Mouse (Mus musculus) testis, adult 2 months (tissue): Measurements from ENCODE around the gene Vipas39. TPM values are rescaled to one million over a fixed set of nuclear protein-coding genes. Genes with fewer than 3 reads are reported as not detected.
A peak's percentile ranks its signal among the peaks of the same experiment; 100 is the strongest.

ENCODE experiments used
- H3K27ac ChIP-seq: fragments of 200-500 bp; 2 replicates; pipeline ENCODE4 v1.5.1; 2012; ENCODE audit warnings: low read depth, low read length; ENCODE audit not compliant: control insufficient read depth, insufficient read depth
- H3K27me3 ChIP-seq: fragments of 200-500 bp; 2 replicates; pipeline ENCODE4 v1.6.1; 2012; ENCODE audit warnings: mild to moderate bottlenecking, low read length, moderate library complexity; ENCODE audit not compliant: control insufficient read depth, insufficient read depth
- H3K36me3 ChIP-seq: fragments of 200-500 bp; 2 replicates; pipeline ENCODE4 v1.6.1; 2012; ENCODE audit warnings: mild to moderate bottlenecking, low read length; ENCODE audit not compliant: control insufficient read depth, insufficient read depth
- H3K4me1 ChIP-seq: fragments of 200-500 bp; 2 replicates; pipeline ENCODE4 v1.6.1; 2012; ENCODE audit warnings: low read length; ENCODE audit not compliant: control insufficient read depth, insufficient read depth
- H3K4me3 ChIP-seq: fragments of 200-500 bp; 2 replicates; pipeline ENCODE4 v1.5.1; 2012; ENCODE audit warnings: low read depth, mild to moderate bottlenecking, low read length, moderate library complexity, mixed read lengths; ENCODE audit not compliant: control insufficient read depth
- CTCF ChIP-seq: fragments of 200-500 bp; IDR thresholded peaks from 2 replicates; pipeline ENCODE4 v1.5.1; 2012; ENCODE audit warnings: low read depth, mild to moderate bottlenecking, inconsistent platforms, low read length, moderate library complexity; ENCODE audit not compliant: control insufficient read depth, insufficient read depth, insufficient replicate concordance
- POLR2A ChIP-seq: fragments of 200-500 bp; IDR thresholded peaks from 2 replicates; pipeline ENCODE4 v1.6.1; 2012; ENCODE audit warnings: low read depth, mild to moderate bottlenecking, inconsistent platforms, low read length, moderate library complexity; ENCODE audit not compliant: control insufficient read depth
- polyA plus RNA-seq: library from polyadenylated mRNA; depleted of rRNA; stranded (reverse); fragments of >200 nt; gene quantifications from 2 replicates; pipeline ENCODE4 v1.2.3, GENCODE M21; 2012

Vipas39 gene
- polyA plus RNA-seq, 1 experiment, result 19.8 TPM

DNA sequence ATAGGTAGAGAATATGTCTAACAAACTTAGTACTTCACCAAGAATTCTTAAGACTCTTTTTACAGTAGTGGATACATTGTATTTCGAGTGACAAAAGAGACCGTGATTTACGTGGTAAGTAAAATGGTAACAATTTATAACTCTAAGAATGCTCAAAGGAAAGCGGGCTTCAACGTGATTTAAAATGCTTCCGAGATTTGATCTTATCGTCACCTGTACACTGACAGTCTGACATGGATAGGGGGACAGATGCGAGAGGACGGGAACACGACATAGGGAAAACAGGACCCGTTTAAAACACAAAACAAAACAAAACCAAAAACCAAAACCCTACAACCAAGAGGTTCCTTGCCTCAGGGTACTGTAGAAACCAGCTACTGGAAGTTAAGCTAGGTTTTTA lies 612 bp downstream of the Vipas39 start:
- Histone ChIP-seq H3K27me3 (no peaks in the 10 kb centered on the region), H3K27ac (peak overlapping the region; percentile 98), H3K4me3 (peak overlapping the region; percentile 100), H3K36me3 (peaks cover 3% of the 10 kb centered on the region), H3K4me1 (peaks cover 5% of the 10 kb centered on the region)
- TF ChIP-seq POLR2A, result no peak
- TF ChIP-seq CTCF, result no peak

DNA sequence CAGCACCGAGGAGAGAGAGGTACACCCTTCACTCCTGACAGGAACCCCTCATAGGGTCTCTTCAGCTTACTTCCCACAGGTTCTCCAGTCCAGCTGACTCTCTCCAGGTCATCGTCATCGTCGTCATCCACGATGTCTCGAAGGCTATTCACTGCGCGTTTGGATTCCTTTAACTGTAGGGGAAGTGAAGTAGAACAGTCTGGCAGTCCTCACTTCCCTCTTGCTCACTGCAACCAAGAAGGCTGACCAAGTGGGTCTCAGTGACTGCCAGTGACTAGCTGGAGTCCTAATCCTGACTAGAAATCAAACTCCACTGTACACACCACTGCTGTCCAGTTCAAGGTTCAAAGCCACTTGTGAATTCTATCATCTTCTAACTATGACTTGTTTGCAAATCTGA lies 5.5 kb downstream of the Vipas39 start:
- TF ChIP-seq CTCF (no peak), POLR2A (no peak)
- Histone ChIP-seq H3K4me1 (no peaks in the 10 kb centered on the region), H3K36me3 (peaks cover 6% of the 10 kb centered on the region), H3K4me3 (no peak overlapping the region), H3K27me3 (no peaks in the 10 kb centered on the region), H3K27ac (no peak overlapping the region)

DNA sequence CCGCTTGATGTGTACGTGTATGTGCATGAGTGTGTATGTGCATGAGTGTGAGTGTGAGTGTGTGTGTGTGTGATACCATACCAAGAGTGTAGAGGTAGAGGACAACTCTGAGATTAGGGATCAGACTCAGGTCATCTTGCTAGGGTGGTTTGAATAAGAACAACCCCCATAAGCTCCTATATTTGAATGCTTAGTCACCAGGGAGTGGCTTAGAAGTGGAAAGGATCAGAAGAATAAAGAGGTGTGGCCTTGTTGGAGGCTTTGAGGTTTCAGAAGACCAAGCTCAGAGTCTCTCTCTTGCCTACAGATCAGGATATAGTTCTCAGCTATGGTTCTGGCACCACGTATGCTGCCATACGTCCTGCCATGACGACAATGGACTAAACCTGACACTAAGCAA lies 9.4 kb downstream of the Vipas39 start:
- Histone ChIP-seq H3K4me3 (no peak overlapping the region), H3K36me3 (peaks cover 6% of the 10 kb centered on the region), H3K27ac (no peak overlapping the region), H3K4me1 (no peaks in the 10 kb centered on the region), H3K27me3 (no peaks in the 10 kb centered on the region)
- no peak for TF ChIP-seq CTCF
- TF ChIP-seq POLR2A, result no peak

DNA sequence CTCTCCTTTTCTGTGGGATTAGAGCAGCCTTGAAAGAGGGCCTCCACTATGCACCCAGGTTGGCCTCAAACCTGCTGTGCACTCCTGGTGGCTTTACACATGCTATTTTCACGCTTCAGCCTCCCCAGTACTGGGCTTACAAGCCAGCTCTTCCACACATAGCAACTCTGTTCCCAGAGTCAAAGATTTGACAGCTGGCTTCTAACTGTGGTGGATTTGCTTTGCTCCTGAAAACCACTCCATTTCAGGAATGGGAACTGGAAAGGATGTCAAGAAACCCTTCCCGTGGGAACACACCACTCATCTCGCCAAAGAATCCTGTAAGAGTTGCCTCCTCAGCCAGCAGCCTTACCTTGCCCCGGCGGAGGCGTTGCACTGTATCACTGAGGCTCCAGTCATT lies 12.2 kb downstream of the Vipas39 start:
- H3K4me3 ChIP-seq, result no peak overlapping the region
- no peaks in the 10 kb centered on the region for H3K27me3 ChIP-seq
- no peak overlapping the region for H3K27ac ChIP-seq
- TF ChIP-seq POLR2A (no peak), CTCF (no peak)
- H3K36me3 ChIP-seq, result peaks cover 2% of the 10 kb centered on the region
- H3K4me1 ChIP-seq, result no peaks in the 10 kb centered on the region

DNA sequence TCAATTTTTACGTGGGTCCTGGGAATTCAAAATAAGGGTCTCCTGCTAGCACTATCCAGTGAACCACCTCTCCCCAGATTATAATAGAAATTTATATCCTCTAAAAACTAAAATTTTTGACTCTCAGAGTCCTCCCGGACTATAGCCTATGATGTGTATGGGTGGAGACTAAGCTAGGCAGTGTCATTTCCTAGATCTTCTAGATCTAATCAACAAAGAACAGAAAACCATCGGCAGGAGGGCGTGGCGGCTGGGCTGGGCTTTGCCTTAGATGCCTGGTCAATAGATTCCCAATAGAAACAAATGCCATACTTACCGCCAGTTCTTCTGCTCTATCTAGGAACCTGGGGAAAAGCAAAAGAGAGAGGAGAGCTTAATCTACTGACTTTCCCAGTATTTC lies 15.9 kb downstream of the Vipas39 start:
- no peaks in the 10 kb centered on the region for H3K27me3 ChIP-seq
- no peak overlapping the region for H3K27ac ChIP-seq
- TF ChIP-seq POLR2A (no peak), CTCF (no peak)
- no peak overlapping the region for H3K4me3 ChIP-seq
- no peaks in the 10 kb centered on the region; the same call in none of the 2 replicates for H3K36me3 ChIP-seq
- no peaks in the 10 kb centered on the region for H3K4me1 ChIP-seq

DNA sequence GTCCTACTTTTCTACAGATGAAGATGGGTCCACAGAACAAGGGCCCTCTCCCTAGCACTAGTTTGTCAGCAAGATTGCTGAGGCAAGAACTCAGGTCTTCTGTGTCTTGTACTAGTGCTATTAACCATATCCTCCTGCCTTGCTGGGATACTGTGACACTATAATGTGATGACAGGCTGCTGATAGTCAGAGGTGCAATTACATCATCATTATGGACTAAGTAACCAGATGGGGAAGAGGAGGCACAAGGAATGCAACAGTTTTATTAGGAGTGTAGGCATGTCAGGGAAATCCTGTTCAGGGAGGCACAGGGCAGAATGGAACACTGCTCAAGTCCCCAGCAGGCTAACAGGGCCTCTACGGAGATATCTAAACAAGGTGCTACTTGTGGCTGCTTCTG lies 27.4 kb downstream of the Vipas39 start, which contains the start of gene Noxred1:
TSS of gene Noxred1 (minus strand) at position 101 of the 400 bp plus-strand sequence.
- H3K27ac ChIP-seq, result peak within 1 kb of the TSS; percentile 52
- H3K27me3 ChIP-seq, result no peaks in the 10 kb centered on the region
- H3K4me3 ChIP-seq, result peak within 1 kb of the TSS; percentile 79
- TF ChIP-seq POLR2A (no peak), CTCF (no peak)
- peaks cover 10% of the 10 kb centered on the region for H3K36me3 ChIP-seq
- no peaks in the 10 kb centered on the region for H3K4me1 ChIP-seq

DNA sequence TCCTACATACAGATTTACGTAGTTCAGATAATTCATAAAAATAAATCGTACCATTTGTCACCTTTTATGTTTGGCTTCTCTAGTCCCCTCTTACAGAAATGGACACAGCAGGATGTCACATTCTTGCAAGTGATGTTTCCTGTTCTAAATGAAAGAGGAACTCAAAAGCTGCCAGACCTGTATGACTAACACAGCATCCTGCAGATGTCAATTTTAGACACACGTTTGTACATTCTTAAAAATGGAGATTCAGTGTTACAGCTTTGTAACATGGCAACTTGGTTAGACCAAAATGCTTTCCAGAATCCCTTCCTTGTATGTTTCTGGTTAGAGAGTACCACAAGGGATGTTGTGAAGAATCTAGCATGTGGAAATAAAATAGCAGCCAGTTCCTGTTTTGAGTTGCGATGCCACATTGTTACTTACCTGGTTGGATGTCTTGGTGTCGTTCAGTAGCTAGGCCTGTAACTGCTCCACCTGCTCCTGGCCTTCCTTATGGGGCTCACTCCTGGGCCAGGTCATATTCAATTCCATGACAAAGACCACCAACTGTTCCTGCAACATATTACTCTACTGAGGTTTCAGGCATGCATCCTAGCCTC lies 29.1 kb downstream of the Vipas39 start:
- H3K4me3 ChIP-seq, result peak overlapping the region; percentile 67
- H3K27ac ChIP-seq, result no peak overlapping the region
- no peaks in the 10 kb centered on the region for H3K27me3 ChIP-seq
- peaks cover 9% of the 10 kb centered on the region for H3K36me3 ChIP-seq
- no peaks in the 10 kb centered on the region for H3K4me1 ChIP-seq
- TF ChIP-seq POLR2A (no peak), CTCF (no peak)
